Mouse (Mus musculus) urinary bladder, postnatal 14 days (tissue): ENCODE measurements around the gene Med25.

ENCODE experiments used
- DNase-seq: peaks from one replicate; pipeline ENCODE4 v3.0.0; 2021; ENCODE audit warnings: low spot score

The Med25 gene

DNA sequence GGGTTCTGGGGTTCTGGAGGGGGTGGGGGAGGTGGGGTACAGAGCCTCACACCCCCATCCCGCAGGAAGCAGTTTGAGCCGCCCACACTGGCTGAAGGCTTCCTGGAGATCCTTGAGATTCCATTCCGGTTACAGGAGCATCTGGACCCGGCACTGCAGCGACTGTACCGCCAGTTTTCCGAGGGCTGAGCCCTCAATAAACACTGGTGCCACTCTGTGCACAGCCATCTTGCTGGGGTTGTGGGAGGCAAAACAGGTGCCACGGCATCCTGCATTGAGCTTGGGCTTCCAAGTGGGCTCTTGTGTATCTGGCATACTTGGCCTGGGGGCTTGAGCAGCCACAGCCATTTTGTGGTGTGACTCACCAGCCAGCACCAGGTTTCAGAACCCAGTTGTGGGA lies 30.1 kb downstream of the Med25 start:
- no peak for DNase-seq

GRCm38 (mm10) chr7:44861429-44861816 lies 31.1 kb downstream of the Med25 start:
- no peak for DNase-seq

- DNase-seq = peak; percentile 72
These were observed 31.7 kb downstream of the Med25 start for GRCm38 (mm10) chr7:44860576-44861428.

- DNase-seq = no peak
These were observed 32.6 kb downstream of the Med25 start for GRCm38 (mm10) chr7:44859896-44860295.

DNA sequence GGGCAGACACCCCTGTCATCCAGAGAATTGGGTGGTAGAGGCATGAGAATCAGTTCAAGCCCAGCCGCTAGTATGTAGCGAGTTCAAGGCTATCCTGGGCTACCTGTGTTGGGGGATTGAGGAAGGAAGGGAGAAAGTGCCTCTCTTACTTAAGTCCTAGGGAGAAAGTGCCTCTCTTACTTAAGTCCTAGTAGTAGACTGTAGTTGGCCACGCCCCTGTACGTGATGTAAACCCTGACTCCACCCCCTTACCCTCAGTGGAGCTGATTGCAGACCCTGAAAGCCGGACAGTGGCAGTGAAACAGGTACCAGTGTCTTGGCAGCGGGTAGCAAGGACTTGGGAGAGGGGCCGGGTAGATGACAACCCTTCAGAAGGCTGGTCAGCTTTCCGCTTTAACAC lies 34.6 kb downstream of the Med25 start:
- no peak for DNase-seq

DNA sequence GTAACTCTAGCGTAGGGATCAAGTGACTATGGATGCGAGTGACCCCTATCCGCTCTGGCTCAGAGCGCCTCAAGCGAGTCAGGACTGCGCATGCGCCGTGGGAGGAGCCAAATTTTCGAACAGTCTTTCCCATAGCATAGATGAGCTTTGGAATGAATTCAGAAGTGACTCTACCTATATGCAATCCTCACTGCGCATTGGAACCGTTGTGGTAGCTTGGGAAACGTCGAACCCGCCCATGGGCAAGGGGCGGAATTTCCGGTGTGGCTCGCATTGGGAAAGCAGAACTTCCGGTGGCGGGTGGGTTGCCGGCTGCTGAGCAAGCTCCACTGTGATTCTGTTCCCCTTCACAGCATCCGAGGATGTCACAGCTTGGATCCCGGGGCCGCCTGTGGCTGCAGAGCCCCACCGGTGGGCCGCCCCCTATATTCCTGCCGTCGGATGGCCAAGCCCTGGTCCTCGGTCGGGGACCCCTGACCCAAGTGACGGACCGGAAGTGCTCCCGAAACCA lies 35.4 kb downstream of the Med25 start, which contains the start of gene Pnkp:
Pnkp (plus strand) TSS at position 98 of the 511 bp plus-strand sequence.
- DNase-seq = peak; percentile 84

DNA sequence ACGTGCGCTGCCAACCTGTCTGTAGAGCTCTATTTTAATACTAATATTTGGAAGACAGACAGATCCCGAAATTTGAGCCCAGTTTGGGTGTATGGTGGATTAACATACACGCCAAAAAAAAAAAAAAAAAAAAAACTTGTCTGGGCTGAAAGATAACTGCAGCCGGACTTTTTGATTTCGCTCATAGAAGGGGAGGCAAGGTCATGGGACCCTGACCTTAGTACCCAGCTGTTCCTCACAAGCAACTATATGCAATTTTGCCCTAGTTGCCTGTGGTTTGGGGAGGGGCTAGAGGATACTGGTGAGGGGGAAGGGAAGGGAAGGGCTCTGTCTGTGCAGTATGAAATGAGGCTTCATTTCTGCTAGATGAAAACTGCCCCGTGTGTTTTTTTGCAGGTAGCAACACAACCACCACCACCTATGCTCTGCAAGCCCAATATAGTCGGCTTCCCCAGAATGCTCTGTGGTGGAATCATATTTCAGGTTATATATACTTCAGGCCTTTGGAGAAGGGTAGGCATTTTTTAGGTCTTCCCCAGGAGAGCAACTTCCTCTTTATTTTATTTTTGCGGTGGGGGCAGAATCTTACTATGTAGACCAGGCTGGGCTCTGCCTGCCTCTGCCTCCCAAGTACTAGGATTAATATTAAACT lies 36.1 kb downstream of the Med25 start:
- no peak for DNase-seq

DNA sequence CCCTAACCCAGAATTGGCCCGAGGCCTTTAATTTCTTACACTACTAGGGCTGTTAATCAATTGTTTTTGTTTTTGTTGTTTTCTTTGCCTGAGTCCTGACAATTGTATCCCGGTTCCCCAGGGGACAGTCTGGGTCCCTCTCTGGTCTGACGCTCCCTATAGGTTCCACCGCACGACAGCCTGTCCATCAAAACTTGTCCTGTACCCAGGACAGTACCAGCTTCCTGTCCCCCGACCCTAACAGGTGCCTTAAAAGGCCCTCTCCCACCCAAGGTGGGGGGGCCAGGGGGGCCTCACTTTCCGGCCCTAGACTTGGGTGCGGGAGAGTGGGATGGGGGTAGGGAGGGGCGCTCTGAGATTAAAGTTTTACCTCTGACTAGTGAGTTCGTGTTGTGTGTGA lies 37.5 kb downstream of the Med25 start:
- DNase-seq = no peak

- peak; percentile 89 for DNase-seq
These were observed 38.0 kb downstream of the Med25 start for GRCm38 (mm10) chr7:44854356-44855031.

DNA sequence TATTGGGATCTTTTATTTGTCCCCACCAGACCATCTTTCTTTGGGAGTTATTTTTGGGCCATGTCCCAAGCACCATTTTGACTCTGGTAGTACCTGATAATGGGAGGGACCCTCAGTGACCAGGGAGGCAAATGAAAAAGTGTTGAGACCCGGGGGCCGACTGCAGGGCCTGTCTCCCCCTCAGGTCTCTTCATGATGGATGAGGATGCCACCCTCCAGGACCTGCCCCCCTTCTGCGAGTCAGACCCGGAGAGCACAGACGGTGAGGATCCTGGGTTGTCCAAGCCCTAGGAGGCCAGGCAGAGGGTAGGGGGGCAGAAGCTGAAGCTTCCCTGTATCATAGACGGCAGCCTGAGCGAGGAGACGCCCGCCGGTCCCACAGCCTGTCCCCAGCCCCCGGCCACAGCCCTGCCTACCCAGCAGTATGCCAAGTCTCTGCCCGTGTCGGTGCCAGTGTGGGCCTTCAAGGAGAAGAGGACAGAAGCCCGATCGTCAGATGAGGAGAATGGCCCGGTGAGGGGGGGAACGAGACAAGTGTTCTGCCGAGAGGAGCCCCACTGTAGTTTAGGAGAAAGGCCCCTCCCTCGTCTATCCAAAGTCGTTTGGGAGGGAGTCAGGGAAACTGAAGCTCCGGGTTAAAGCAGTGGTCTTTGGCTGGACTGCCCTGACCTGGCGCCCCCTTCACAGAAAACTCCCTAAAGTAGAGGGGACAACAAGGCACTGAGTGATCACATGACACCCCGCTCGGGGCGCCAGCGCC lies 38.7 kb downstream of the Med25 start:
- no peak for DNase-seq

GRCm38 (mm10) chr7:44853065-44853464 lies 39.4 kb downstream of the Med25 start:
- no peak for DNase-seq

GRCm38 (mm10) chr7:44852259-44853027 lies 40.1 kb downstream of the Med25 start:
- DNase-seq = no peak

DNA sequence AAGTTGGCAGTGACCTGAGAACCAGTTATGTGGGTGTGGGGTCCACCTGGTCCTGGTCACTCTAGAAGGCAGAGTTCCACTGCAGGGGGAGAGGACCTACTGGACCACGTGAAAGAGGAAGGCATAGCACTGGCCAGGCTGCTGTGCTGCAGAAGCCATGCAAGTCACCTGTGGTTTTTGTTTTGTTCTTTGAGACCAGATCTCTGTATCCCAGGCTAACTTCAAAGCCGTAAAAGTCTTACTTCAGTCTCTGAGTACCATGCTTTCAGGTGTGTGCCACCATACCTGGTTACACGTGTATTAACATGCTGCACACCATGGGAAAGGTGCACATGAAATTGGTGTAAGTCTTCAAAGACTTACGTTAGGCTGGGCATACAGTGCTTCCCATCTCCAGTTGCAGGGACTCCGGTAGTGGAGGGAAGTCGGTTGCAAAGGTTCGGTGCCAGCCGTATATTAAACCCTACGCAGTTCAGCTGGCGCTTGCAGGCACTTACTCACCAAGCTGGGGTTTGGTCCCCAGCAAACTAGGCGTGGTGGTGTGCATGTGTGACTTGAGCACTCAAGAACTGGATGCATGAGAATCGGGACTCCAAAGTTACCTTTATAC lies 40.8 kb downstream of the Med25 start:
- no peak for DNase-seq

- DNase-seq = no peak
These were observed 41.5 kb downstream of the Med25 start for GRCm38 (mm10) chr7:44850789-44851624.

DNA sequence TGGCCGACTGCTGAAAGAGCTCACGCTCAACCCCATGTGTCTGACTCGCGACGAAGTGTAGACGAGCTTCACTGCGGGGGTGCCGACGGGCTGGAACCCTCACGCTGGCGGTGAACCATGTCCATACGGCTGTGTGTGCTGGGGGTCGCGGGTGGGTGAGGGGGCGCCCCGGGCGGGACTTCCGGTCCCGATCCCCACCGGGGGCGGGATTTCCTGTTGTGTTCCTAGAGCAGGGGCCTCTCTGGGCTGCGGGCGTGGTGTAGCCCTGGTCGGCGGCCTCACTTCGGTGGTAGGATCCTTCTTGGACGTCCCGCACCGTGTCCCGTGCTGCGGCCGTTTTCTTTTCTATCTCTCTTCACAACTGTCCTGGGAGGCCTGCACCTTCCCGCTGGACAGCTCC lies 42.4 kb downstream of the Med25 start:
- peak; percentile 79 for DNase-seq

DNA sequence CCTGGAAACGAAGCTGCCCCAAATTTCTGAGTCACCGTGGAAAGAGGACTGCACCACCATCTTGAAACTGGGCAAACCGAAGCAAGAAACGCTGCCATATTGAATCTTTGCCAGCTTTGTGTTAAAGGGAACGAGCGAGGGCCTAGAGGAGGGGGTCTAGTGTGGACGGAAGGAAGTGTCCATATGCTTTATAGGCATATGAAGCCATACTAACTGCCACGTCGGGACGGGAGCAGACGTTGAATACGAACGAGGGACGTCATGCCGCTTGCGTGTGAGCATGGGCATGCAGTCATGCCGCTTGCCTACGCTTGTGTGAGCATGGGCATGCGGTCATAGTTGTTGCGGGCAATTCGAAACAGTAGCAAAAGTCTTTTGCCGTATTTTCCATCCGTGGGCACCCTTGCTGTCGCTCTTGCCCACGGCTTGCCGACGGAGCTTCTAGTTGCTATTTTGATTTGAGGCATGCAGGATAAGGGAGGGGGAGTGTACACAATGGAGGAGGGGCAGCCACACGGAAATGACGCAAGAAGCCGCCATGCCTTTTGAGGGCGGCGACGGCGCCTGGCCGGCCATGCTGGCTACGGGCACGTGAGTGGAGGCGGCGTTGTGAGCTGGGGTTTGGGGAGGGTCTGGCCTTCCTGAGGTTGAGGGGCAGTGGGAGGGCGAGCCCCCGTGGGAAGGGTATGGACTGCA lies 42.9 kb downstream of the Med25 start:
- peak; percentile 91 for DNase-seq

GRCm38 (mm10) chr7:44848561-44849415 lies 43.7 kb downstream of the Med25 start, which contains the start of the genes Akt1s1 and Tbc1d17:
Gene Akt1s1, plus strand, starts transcription at chr7:44848991.
Gene Tbc1d17, minus strand, starts transcription at chr7:44849079.
- DNase-seq = peak; percentile 99

DNA sequence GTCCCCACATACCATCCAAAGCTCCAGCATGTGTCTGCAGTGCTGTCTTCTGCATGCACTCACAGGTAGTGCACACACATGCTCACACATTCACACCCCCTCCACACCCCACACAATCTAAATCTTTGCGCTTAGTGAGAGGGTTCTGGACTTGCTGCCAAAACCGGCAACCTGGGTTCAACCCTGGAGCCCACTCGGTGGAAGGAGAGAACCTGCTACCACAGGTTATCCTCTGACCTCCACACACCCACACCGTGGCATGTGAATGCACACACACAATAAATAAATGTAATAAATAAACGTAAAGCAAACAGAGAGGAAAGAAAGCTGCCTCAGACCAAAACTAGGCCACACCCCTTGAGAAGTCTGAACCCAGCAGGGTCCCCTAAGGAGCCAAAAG lies 44.7 kb downstream of the Med25 start:
- DNase-seq = no peak
